Mouse (Mus musculus) liver, adult 2 months (tissue): ENCODE data around the gene Slc13a3.

Experiments
- CTCF ChIP-seq: fragments of 200-500 bp; IDR thresholded peaks from 2 replicates; pipeline ENCODE4 v1.5.1; 2011; ENCODE audit warnings: low read depth, low read length, control low read depth
- POLR2A ChIP-seq: fragments of 200-500 bp; IDR thresholded peaks from 2 replicates; pipeline ENCODE4 v1.6.1; 2011; ENCODE audit warnings: low read length, control low read depth; ENCODE audit not compliant: insufficient read depth; ENCODE audit errors: extremely low read depth

GRCm38 (mm10) chr2:165471943-165472342 is 1.1 kb downstream of the Slc13a3 start:
- TF ChIP-seq CTCF, result no peak
- no peak for TF ChIP-seq POLR2A
